Mouse (Mus musculus) CD4-positive, CD25-positive, alpha-beta regulatory T cell, adult 4 months (primary cell): ENCODE data around the gene Olfr69. TPM values are rescaled to one million over a fixed set of nuclear protein-coding genes. Genes with fewer than 3 reads are reported as not detected.

Experiments used
- polyA plus RNA-seq, 2 experiments: library from polyadenylated mRNA; unstranded; fragments of 100-300 nt; shearing (Covaris generic); gene quantifications; one replicate each; pipeline ENCODE4 v1.2.1; 2017

Olfr69 gene
- polyA plus RNA-seq, 2 experiments from 2014 or later: not detected

Other genes starting within 250 kb of the Olfr69 start
- gene Olfr612, start 228.9 kb downstream of the Olfr69 start, polyA plus RNA-seq: not detected
- not detected for gene Olfr613, start 223.5 kb downstream of the Olfr69 start, polyA plus RNA-seq
- gene Olfr615, start 215.5 kb downstream of the Olfr69 start, polyA plus RNA-seq: not detected
- gene Olfr616, start 202.5 kb downstream of the Olfr69 start, polyA plus RNA-seq: not detected
- gene Olfr617, start 198.5 kb downstream of the Olfr69 start, polyA plus RNA-seq: not detected
- not detected for gene Olfr618, start 181.5 kb downstream of the Olfr69 start, polyA plus RNA-seq
- gene Olfr619, start 171.0 kb downstream of the Olfr69 start, polyA plus RNA-seq: not detected
- gene Olfr620, start 159.1 kb downstream of the Olfr69 start, polyA plus RNA-seq: 1 to 10 TPM in 1 of 2 experiments, not detected in 1; 1.3 TPM
- gene Olfr622, start 128.9 kb downstream of the Olfr69 start, polyA plus RNA-seq: not detected
- gene Olfr623, start 107.9 kb downstream of the Olfr69 start, polyA plus RNA-seq: not detected
- not detected for gene Olfr624, start 100.4 kb downstream of the Olfr69 start, polyA plus RNA-seq
- not detected for gene Olfr625-ps1, start 88.9 kb downstream of the Olfr69 start, polyA plus RNA-seq
- gene Olfr243, start 56.9 kb downstream of the Olfr69 start, polyA plus RNA-seq: not detected
- not detected for gene Olfr628, start 41.2 kb downstream of the Olfr69 start, polyA plus RNA-seq
- gene Olfr629, start 26.7 kb downstream of the Olfr69 start, polyA plus RNA-seq: not detected
- not detected for gene Olfr630, start 14.3 kb downstream of the Olfr69 start, polyA plus RNA-seq
- not detected for gene Olfr68, start 8.1 kb upstream of the Olfr69 start, polyA plus RNA-seq
- not detected for gene Olfr67, start 20.2 kb upstream of the Olfr69 start, polyA plus RNA-seq
- gene Hbb-bt, start 42.4 kb upstream of the Olfr69 start, polyA plus RNA-seq: 1 to 10 TPM in 1 of 2 experiments, not detected in 1; 2.4 TPM
- gene Hbb-bs, start 56.5 kb upstream of the Olfr69 start, polyA plus RNA-seq: 1 to 10 TPM; 3.4 to 7.7 TPM
- gene Hbb-bh2, start 68.9 kb upstream of the Olfr69 start, polyA plus RNA-seq: not detected
- not detected for gene Hbb-bh1, start 71.6 kb upstream of the Olfr69 start, polyA plus RNA-seq
- gene Hbb-y, start 81.6 kb upstream of the Olfr69 start, polyA plus RNA-seq: not detected
- under 1 TPM in 1 of 2 experiments, not detected in 1; 0.13 TPM for gene Olfr66, start 114.7 kb upstream of the Olfr69 start, polyA plus RNA-seq
- under 1 TPM in 1 of 2 experiments, not detected in 1; 0.07 TPM for gene Olfr64, start 122.9 kb upstream of the Olfr69 start, polyA plus RNA-seq
- gene Olfr65, start 131.9 kb upstream of the Olfr69 start, polyA plus RNA-seq: not detected
- not detected for gene Olfr631, start 157.2 kb upstream of the Olfr69 start, polyA plus RNA-seq
- not detected for gene Olfr632, start 162.8 kb upstream of the Olfr69 start, polyA plus RNA-seq
- gene Olfr633, start 172.8 kb upstream of the Olfr69 start, polyA plus RNA-seq: not detected
- under 1 TPM in 1 of 2 experiments, not detected in 1; 0.05 TPM for gene Olfr635, start 199.6 kb upstream of the Olfr69 start, polyA plus RNA-seq
- gene Olfr638, start 227.2 kb upstream of the Olfr69 start, polyA plus RNA-seq: not detected
- gene Olfr639, start 245.7 kb upstream of the Olfr69 start, polyA plus RNA-seq: under 1 TPM in 1 of 2 experiments, not detected in 1; 0.08 TPM